Mouse (Mus musculus): ENCODE measurements around the gene Orm3. TPM values are rescaled to one million over a fixed set of nuclear protein-coding genes. Genes with fewer than 3 reads are reported as not detected.

Orm3 gene
- polyA plus RNA-seq (2012; fragmentation: generic; extraction: Trizol) = under 1 TPM; 0.04 to 0.44 TPM

DNA sequence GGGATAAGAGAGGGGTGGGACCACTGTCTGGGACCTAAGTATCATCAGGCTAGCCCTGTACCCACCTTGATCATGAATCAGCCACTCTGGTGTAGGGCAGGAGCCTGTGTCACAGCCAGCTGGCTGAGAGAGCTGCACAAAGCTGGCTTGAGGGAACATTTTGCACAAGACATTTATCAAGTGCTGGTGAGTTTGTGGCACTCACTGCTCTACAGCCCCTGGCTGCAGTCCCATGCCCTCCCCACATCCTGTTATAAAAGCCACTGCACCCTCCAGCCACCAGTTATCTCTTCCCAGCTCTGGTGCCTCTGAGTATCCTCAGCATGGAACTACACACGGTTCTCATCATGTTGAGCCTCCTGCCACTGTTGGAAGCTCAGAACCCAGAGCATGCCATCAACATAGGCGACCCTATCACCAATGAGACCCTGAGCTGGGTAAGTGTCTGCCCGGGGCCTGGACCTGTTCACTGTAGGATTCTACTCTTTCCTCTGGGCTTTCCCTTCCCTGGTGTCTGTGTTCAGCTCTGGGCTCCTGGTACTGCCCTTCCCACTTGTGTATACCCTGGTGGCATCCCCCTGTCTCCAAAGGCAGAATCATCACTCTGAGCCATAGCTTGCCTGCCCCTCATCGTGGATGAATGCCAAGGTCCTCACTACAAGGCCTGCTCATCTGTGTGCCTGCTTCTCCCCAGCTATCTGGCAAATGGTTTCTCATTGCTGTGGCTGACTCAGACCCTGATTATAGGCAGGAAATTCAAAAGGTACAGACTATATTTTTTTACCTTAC is at the start of gene Orm3:
Gene Orm3 (plus strand): TSS at position 286 of the 789 bp plus-strand sequence.

DNA sequence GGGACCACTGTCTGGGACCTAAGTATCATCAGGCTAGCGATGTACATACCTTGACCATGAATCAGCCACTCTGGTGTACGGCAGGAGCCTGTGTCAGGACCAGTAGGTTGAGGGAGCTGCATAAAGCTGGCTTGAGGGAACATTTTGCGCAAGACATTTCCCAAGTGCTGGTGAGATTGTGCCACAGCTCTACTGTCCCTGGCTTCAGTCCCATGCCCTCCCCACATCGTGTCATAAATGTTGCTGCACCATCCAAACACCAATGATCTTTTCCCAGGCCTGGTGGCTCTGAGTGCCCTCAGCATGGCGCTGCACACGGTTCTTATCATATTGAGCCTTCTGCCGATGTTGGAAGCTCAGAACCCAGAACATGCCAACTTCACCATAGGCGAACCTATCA is 11.7 kb upstream of the Orm3 start, which contains the start of gene Orm1:
Gene Orm1 (plus strand): TSS at position 266 of the 400 bp plus-strand sequence.

DNA sequence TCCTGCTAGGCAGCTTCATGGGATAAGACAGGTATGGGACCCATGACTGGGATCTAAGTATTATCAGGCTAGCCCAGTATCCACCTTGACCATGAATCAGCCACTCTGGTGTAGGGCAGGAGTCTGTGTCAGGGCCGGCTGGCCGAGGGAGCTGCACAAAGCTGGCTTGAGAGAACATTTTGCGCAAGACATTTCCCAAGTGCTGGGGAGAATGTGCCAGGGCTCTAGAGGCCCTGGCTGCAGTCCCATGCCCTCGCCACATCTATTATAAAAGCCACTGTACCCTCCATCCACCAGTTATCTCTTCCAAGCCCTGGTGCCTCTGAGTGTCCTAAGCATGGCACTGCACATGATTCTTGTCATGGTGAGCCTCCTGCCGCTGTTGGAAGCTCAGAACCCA is 6.2 kb downstream of the Orm3 start, which contains the start of gene Orm2:
Gene Orm2 (plus strand): TSS at position 300 of the 400 bp plus-strand sequence.

DNA sequence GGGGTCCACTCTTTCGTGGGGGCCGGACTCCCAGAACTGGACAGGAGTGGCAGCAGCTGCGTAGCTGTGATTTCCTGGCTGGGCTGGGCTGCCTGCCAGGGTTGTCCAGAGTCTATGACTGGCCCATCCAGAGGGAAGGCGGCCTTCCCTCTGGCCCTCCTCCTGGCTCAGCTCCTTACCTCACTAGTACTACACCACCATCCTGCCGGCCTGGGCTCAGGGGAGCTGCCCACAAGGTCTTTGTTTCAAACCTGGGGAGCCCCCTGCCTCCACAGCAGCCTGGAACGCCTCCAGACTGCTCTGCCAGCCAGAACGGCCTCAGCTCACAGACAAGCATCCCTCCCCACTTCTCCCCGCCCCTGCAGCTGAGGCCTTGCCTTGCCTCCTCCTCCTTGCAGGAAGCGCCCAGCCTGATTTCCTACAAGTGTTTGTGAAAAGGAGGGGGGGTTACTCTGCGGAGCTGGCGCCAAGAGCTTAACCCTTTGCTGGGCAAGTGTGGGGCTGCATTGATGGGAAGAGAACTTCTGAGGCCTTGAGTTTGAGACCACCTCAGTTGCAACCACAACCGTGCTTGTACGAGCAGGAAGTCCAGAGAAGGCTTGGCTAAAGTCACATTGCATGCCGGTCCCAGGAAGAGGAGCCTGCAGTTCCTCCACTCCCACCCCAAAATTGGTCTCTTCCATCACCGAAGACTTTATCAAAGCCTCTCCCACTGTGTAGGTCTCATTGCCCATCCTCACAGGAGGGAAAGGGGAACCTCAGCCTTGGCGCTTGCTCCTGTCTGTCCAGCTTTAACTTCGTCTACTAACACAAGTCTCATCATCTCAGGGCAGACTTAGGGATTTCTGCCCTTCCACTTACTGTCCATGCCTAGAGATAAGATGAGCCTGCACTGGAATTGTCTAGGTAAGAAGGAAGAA is 47.3 kb downstream of the Orm3 start, which contains the start of gene Akna:
Gene Akna (minus strand): TSS at position 315 of the 920 bp plus-strand sequence.

Other genes starting within 250 kb of the Orm3 start
- gene Ambp, start 201.4 kb upstream of the Orm3 start, polyA plus RNA-seq (2012; fragmentation: generic; extraction: Trizol) = not detected
- not detected for gene Kif12, start 184.0 kb upstream of the Orm3 start, polyA plus RNA-seq (2012; fragmentation: generic; extraction: Trizol)
- gene Col27a1, start 142.2 kb upstream of the Orm3 start, polyA plus RNA-seq (2012; fragmentation: generic; extraction: Trizol) = 1 to 10 TPM in 1 of 2 experiments, under 1 TPM in 1; 0.11 to 7.8 TPM
- under 1 TPM in 1 of 2 experiments, not detected in 1; 0.08 TPM for gene Orm1, start 11.6 kb upstream of the Orm3 start, polyA plus RNA-seq (2012; fragmentation: generic; extraction: Trizol)
- under 1 TPM in 1 of 2 experiments, not detected in 1; 0.08 TPM for gene Orm2, start 6.3 kb downstream of the Orm3 start, polyA plus RNA-seq (2012; fragmentation: generic; extraction: Trizol)
- gene Akna, start 47.2 kb downstream of the Orm3 start, polyA plus RNA-seq (2012; fragmentation: generic; extraction: Trizol) = 1 to 10 TPM in 1 of 2 experiments, under 1 TPM in 1; 0.13 to 2.3 TPM
- 10 to 100 TPM in 1 of 2 experiments, 1 to 10 TPM in 1; 9.4 to 13.8 TPM for gene Whrn, start 139.8 kb downstream of the Orm3 start, polyA plus RNA-seq (2012; fragmentation: generic; extraction: Trizol)
- 100 to 1,000 TPM; 119 to 187 TPM for gene Atp6v1g1, start 188.6 kb downstream of the Orm3 start, polyA plus RNA-seq (2012; fragmentation: generic; extraction: Trizol)
- 1 to 10 TPM; 1.3 to 3.4 TPM for gene Tmem268, start 202.6 kb downstream of the Orm3 start, polyA plus RNA-seq (2012; fragmentation: generic; extraction: Trizol)
- gene Gm11213, start 249.1 kb downstream of the Orm3 start, polyA plus RNA-seq (2012; fragmentation: generic; extraction: Trizol) = not detected